Mouse (Mus musculus) G1E (cell line): ENCODE results near the gene Bckdk.

Experiments used
- CTCF ChIP-seq: IDR thresholded peaks from 2 replicates; pipeline ENCODE4 v1.5.1; 2012; ENCODE audit warnings: low read depth, low read length, inconsistent platforms, mixed read lengths
- GATA1 ChIP-seq: IDR thresholded peaks from 2 replicates; pipeline ENCODE4 v1.6.1; 2012; ENCODE audit warnings: borderline replicate concordance, low read length, inconsistent platforms, mixed read lengths
- GATA2 ChIP-seq: IDR thresholded peaks from 2 replicates; pipeline ENCODE4 v1.6.1; 2012; ENCODE audit warnings: low read depth, low read length, inconsistent platforms, borderline replicate concordance
- POLR2AphosphoS5 ChIP-seq: IDR thresholded peaks from 2 replicates; pipeline ENCODE4 v1.6.1; 2012; ENCODE audit warnings: low read depth, low read length, inconsistent platforms; ENCODE audit not compliant: insufficient replicate concordance
- TAL1 ChIP-seq: conservative IDR thresholded peaks from 2 replicates; pipeline ENCODE4 v1.6.1; 2012; ENCODE audit warnings: low read depth, low read length, inconsistent platforms, mixed read lengths

DNA sequence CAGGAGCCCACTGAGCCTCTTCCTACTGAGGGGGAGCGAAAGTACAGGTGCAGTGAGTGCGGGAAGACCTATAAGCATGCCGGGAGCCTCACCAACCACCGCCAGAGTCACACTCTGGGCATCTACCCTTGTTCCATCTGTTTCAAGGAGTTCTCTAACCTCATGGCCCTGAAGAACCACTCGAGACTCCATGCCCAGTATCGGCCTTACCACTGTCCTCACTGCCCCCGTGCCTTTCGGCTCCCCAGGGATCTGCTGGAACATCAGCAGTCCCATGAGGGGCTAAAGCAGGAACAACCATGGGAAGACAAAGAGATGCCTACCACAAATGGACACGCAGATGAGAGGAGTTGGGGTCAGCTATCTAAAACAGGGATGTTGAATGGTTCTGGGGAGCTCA is 24.6 kb upstream of the Bckdk start:
- no peak for TF ChIP-seq GATA1
- TF ChIP-seq POLR2AphosphoS5: no peak
- no peak for TF ChIP-seq CTCF
- TF ChIP-seq TAL1: no peak
- TF ChIP-seq GATA2: no peak
